20 mouse cellular contexts compared by ENCODE assay signal in the genomic region with DNA sequence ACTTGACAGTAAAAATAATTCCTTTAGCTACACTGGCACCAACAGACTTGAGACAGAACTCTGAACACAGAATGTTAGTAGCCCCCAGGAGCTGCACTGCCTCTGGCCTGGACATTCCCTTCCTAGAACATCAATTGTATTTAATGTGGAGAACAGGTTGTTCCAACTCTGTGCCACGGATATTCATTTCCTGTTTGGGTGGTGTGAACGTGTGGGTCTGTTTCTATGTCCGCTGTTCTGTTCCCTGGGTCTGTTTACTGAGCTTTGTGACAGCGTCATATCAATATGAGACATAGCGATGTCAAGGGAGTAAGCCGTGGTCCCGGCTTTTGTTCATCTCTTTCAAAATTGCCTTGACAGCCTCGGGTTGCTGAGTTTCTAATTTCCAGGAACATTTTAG.
DNase-seq lines count a peak whose midpoint lies in the region; TF ChIP-seq lines count a peak whose summit lies in the region.
"Had no signal": no experiment of that assay in that cellular context is flagged by ENCODE, and none has a peak within 500 bp of the region (broad histone marks: within the 10 kb centered on the region; RNA-seq: fewer than 3 reads in every experiment).

No protein-coding gene starts in this region.

- H3K27ac ChIP-seq in layer of hippocampus, adult 2 months: peak overlapping the region; percentile 53
- H3K27ac ChIP-seq: embryonic facial prominence, embryonic 10.5 days; embryonic facial prominence, embryonic 12.5 days; forebrain, embryonic 13.5 days; forebrain, embryonic 15.5 days had no signal

- WGBS in lung, adult 2 months: 44% methylated on average over 8 of the region's 8 CpGs

- H3K4me3 ChIP-seq in layer of hippocampus, adult 2 months: no peak overlapping the region
- H3K4me3 ChIP-seq in lung, adult 2 months (replicated peaks; ENCODE audit: extremely low read depth, low read depth, low read length): no peak overlapping the region
- H3K4me3 ChIP-seq: embryonic facial prominence, embryonic 10.5 days; embryonic facial prominence, embryonic 12.5 days; forebrain, embryonic 13.5 days; forebrain, embryonic 15.5 days had no signal

- TF ChIP-seq CTCF in layer of hippocampus, adult 2 months (conservative IDR thresholded peaks at IDR 0.05): no peak
- TF ChIP-seq CTCF in lung, adult 2 months (IDR thresholded peaks at IDR 0.05; ENCODE audit: insufficient read depth, low read length): no peak

- no peaks in the 10 kb centered on the region for H3K4me1 ChIP-seq in lung, adult 2 months (ENCODE audit: control insufficient read depth, insufficient read depth, low read length)
- H3K4me1 ChIP-seq: embryonic facial prominence, embryonic 10.5 days; embryonic facial prominence, embryonic 12.5 days; forebrain, embryonic 13.5 days had no signal

- DNase-seq in adrenal gland, postnatal 14 days: peak; percentile 13
- no peak for DNase-seq in adrenal gland, postnatal 36 days
- no peak for DNase-seq in layer of hippocampus, adult 2 months (ENCODE audit: low spot score in 2 of 2)
- no peak for DNase-seq in layer of hippocampus, postnatal 10 days (ENCODE audit: low spot score in 2 of 2)
- DNase-seq in lung, adult 18-20 months: peak; percentile 44 to 68
- DNase-seq in lung, postnatal 14 days: no peak
- peak; percentile 42 for DNase-seq in lung, postnatal 25 days (ENCODE audit: low spot score)
- DNase-seq in lung, adult 2 months: no peak
- DNase-seq: adrenal gland, adult 8-10 months; adrenal gland, postnatal 25 days; B cell, adult 2 months; cerebellum, adult 11-12 months; cerebellum, adult 2 months; cerebellum, adult 9-10 months; cerebellum, postnatal 10 days; cerebellum, postnatal 25 days had no signal

- no peak for TF ChIP-seq POLR2A in lung, adult 2 months (IDR thresholded peaks at IDR 0.05; ENCODE audit: borderline replicate concordance, extremely low read depth, low read depth, low read length)

Comparison
In these comparisons a context has a peak if more than half of its experiments do, and no peak if none do; other contexts are left out.
1. DNase-seq: peak in adrenal gland, postnatal 14 days (single experiment), lung, adult 18-20 months (2 of 2) and lung, postnatal 25 days (single experiment); none in adrenal gland, postnatal 36 days (0 of 2), layer of hippocampus, adult 2 months (0 of 2), layer of hippocampus, postnatal 10 days (0 of 2), lung, postnatal 14 days (single experiment) and lung, adult 2 months (single experiment).